Mouse (Mus musculus): ENCODE measurements around the gene Wdtc1. TPM values are rescaled to one million over a fixed set of nuclear protein-coding genes. Genes with fewer than 3 reads are reported as not detected.
A peak's percentile ranks its signal among the peaks of the same experiment; 100 is the strongest.

The Wdtc1 gene
- polyA plus RNA-seq, 1 experiment from 2014 or later, result 24.9 TPM

GRCm38 (mm10) chr4:133252089-133252488 is 101.2 kb downstream of the Wdtc1 start:
- Histone ChIP-seq H3K4me3 (replicated peaks; ENCODE audit: low read depth, low read length) (no peak overlapping the region), H3K9ac (replicated peaks; ENCODE audit: low read length) (no peak overlapping the region), H3K9me3 (ENCODE audit: control insufficient read depth, low read length) (no peaks in the 10 kb centered on the region), H3K27me3 (ENCODE audit: control insufficient read depth, insufficient read depth, low read length) (peaks cover 52% of the 10 kb centered on the region), H3K27ac (replicated peaks; ENCODE audit: low read depth, low read length) (no peak overlapping the region), H3K36me3 (ENCODE audit: control insufficient read depth, insufficient read depth, low read length) (no peaks in the 10 kb centered on the region), H3K4me2 (ENCODE audit: low read length) (no peak overlapping the region), H3K4me1 (ENCODE audit: control insufficient read depth, insufficient read depth, low read length) (peaks cover 6% of the 10 kb centered on the region)
- ATAC-seq (ENCODE audit: low FRiP score, low TSS enrichment), result no peak
- DNase-seq, result peak; percentile 34
- 39% methylated on average over 4 of the region's 4 CpGs for WGBS

DNA sequence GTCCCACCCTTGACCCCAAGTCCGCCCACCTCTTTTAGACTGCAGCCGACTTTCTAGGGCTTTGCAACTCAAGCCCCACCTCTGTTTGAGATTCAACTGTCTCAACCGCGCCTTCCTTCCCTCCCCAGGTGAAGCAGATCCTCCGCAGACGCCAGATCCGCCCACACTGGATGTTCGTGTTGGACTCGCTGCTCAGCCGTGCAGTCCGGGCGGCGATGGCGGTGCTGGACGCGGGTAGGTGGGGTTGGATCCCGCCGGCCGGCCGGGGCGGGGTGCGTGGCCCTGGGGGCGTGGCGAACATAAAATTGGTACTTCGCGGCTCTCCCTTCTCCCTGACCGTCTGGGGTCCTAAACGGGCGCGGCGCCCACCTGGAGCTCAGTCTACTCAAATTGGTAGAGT is 102.1 kb downstream of the Wdtc1 start:
- Histone ChIP-seq H3K4me3 (replicated peaks; ENCODE audit: low read depth, low read length) (peak overlapping the region; percentile 25), H3K27me3 (ENCODE audit: control insufficient read depth, insufficient read depth, low read length) (peaks cover 60% of the 10 kb centered on the region), H3K4me2 (ENCODE audit: low read length) (peak overlapping the region; percentile 48), H3K4me1 (ENCODE audit: control insufficient read depth, insufficient read depth, low read length) (peaks cover 6% of the 10 kb centered on the region), H3K9me3 (ENCODE audit: control insufficient read depth, low read length) (no peaks in the 10 kb centered on the region), H3K36me3 (ENCODE audit: control insufficient read depth, insufficient read depth, low read length) (no peaks in the 10 kb centered on the region), H3K9ac (replicated peaks; ENCODE audit: low read length) (peak overlapping the region; percentile 31; the same call in 1 of the 2 replicates), H3K27ac (replicated peaks; ENCODE audit: low read depth, low read length) (no peak overlapping the region)
- DNase-seq (peak; percentile 27), ATAC-seq (ENCODE audit: low FRiP score, low TSS enrichment) (no peak)
- WGBS, result 1% methylated on average over 31 of the region's 31 CpGs

DNA sequence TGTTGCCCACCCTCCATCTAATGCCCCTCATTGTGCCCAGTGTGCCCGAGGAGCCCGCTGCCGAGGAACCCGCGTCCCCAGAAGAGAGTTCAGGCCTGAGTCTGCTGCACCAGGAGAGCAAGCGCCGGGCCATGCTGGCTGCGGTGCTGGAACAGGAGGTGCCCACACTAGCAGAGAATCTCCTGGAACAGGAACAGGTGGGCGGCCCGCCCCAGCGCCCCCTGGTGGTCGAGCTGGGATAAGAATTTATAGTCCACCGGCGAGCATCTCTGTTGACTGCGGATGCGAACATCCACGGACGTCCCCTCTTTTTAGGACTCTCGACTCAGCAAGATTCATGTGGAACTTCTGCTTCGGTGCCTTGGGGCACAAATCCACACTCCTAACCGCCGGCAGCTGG is 102.7 kb downstream of the Wdtc1 start:
- Histone ChIP-seq H3K4me3 (replicated peaks; ENCODE audit: low read depth, low read length) (peak overlapping the region; percentile 25), H3K9me3 (ENCODE audit: control insufficient read depth, low read length) (no peaks in the 10 kb centered on the region), H3K27me3 (ENCODE audit: control insufficient read depth, insufficient read depth, low read length) (peaks cover 56% of the 10 kb centered on the region), H3K4me1 (ENCODE audit: control insufficient read depth, insufficient read depth, low read length) (peaks cover 6% of the 10 kb centered on the region), H3K27ac (replicated peaks; ENCODE audit: low read depth, low read length) (no peak overlapping the region), H3K36me3 (ENCODE audit: control insufficient read depth, insufficient read depth, low read length) (no peaks in the 10 kb centered on the region), H3K9ac (replicated peaks; ENCODE audit: low read length) (peak overlapping the region; percentile 31; the same call in 1 of the 2 replicates), H3K4me2 (ENCODE audit: low read length) (peak overlapping the region; percentile 48)
- ATAC-seq (ENCODE audit: low FRiP score, low TSS enrichment) (no peak), DNase-seq (peak; percentile 78)
- 3% methylated on average over 22 of the region's 22 CpGs for WGBS

DNA sequence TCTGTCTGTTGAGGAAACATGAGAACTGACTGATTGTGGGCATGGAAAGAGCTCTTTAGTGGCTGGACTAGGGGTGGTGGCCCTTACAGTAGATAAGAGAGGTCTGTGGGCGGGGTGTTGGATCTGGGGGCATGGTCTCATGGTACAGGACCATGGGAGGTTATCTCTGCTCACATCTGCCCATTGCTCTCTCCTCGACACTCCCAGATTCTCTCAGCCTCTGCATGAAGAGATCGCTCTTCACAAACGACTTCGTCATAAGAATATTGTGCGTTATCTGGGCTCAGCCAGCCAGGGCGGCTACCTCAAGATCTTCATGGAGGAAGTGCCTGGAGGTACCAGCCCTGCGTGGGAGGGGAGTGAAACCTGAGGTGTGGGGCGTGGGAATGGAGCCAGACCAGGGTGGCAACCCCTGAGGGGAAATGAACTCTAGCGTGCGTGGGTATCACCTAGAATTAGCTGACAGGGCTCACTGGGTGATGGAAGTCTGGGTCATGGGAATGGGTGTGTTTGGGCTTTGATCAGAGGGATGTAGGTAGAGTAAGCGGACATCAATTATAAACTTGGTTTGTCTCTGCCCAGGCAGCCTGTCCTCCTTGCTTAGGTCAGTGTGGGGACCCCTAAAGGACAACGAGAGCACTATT is 105.4 kb downstream of the Wdtc1 start:
- ATAC-seq (ENCODE audit: low FRiP score, low TSS enrichment) (no peak), DNase-seq (no peak)
- H3K4me3 ChIP-seq (replicated peaks; ENCODE audit: low read depth, low read length), result no peak overlapping the region
- 80% methylated on average over 13 of the region's 13 CpGs for WGBS
- peaks cover 63% of the 10 kb centered on the region for H3K27me3 ChIP-seq (ENCODE audit: control insufficient read depth, insufficient read depth, low read length)
- no peak overlapping the region for H3K27ac ChIP-seq (replicated peaks; ENCODE audit: low read depth, low read length)
- no peaks in the 10 kb centered on the region for H3K36me3 ChIP-seq (ENCODE audit: control insufficient read depth, insufficient read depth, low read length)
- H3K4me2 ChIP-seq (ENCODE audit: low read length), result no peak overlapping the region
- no peaks in the 10 kb centered on the region for H3K9me3 ChIP-seq (ENCODE audit: control insufficient read depth, low read length)
- H3K9ac ChIP-seq (replicated peaks; ENCODE audit: low read length), result no peak overlapping the region
- peaks cover 6% of the 10 kb centered on the region for H3K4me1 ChIP-seq (ENCODE audit: control insufficient read depth, insufficient read depth, low read length)

- DNase-seq (no peak), ATAC-seq (ENCODE audit: low FRiP score, low TSS enrichment) (no peak)
- H3K4me2 ChIP-seq (ENCODE audit: low read length), result no peak overlapping the region
- no peaks in the 10 kb centered on the region for H3K9me3 ChIP-seq (ENCODE audit: control insufficient read depth, low read length)
- peaks cover 6% of the 10 kb centered on the region for H3K4me1 ChIP-seq (ENCODE audit: control insufficient read depth, insufficient read depth, low read length)
- H3K4me3 ChIP-seq (replicated peaks; ENCODE audit: low read depth, low read length), result no peak overlapping the region
- no peak overlapping the region for H3K9ac ChIP-seq (replicated peaks; ENCODE audit: low read length)
- WGBS, result 19% methylated on average over 15 of the region's 15 CpGs
- H3K27me3 ChIP-seq (ENCODE audit: control insufficient read depth, insufficient read depth, low read length), result peaks cover 65% of the 10 kb centered on the region
- H3K36me3 ChIP-seq (ENCODE audit: control insufficient read depth, insufficient read depth, low read length), result no peaks in the 10 kb centered on the region
- H3K27ac ChIP-seq (replicated peaks; ENCODE audit: low read depth, low read length), result no peak overlapping the region
These were observed 106.2 kb downstream of the Wdtc1 start for GRCm38 (mm10) chr4:133247072-133247471.

GRCm38 (mm10) chr4:133244289-133244688 is 109.0 kb downstream of the Wdtc1 start:
- no peak overlapping the region for H3K27ac ChIP-seq (replicated peaks; ENCODE audit: low read depth, low read length)
- DNase-seq (no peak), ATAC-seq (ENCODE audit: low FRiP score, low TSS enrichment) (no peak)
- H3K9ac ChIP-seq (replicated peaks; ENCODE audit: low read length), result no peak overlapping the region
- 85% methylated on average over 1 of the region's 1 CpGs for WGBS
- no peaks in the 10 kb centered on the region for H3K4me1 ChIP-seq (ENCODE audit: control insufficient read depth, insufficient read depth, low read length)
- no peaks in the 10 kb centered on the region for H3K36me3 ChIP-seq (ENCODE audit: control insufficient read depth, insufficient read depth, low read length)
- no peaks in the 10 kb centered on the region for H3K9me3 ChIP-seq (ENCODE audit: control insufficient read depth, low read length)
- H3K27me3 ChIP-seq (ENCODE audit: control insufficient read depth, insufficient read depth, low read length), result peaks cover 60% of the 10 kb centered on the region
- H3K4me3 ChIP-seq (replicated peaks; ENCODE audit: low read depth, low read length), result no peak overlapping the region
- no peak overlapping the region for H3K4me2 ChIP-seq (ENCODE audit: low read length)

- WGBS, result 70% methylated on average over 13 of the region's 13 CpGs
- H3K27me3 ChIP-seq (ENCODE audit: control insufficient read depth, insufficient read depth, low read length), result peaks cover 59% of the 10 kb centered on the region
- no peak overlapping the region for H3K4me2 ChIP-seq (ENCODE audit: low read length)
- H3K4me1 ChIP-seq (ENCODE audit: control insufficient read depth, insufficient read depth, low read length), result no peaks in the 10 kb centered on the region
- no peak overlapping the region for H3K4me3 ChIP-seq (replicated peaks; ENCODE audit: low read depth, low read length)
- H3K36me3 ChIP-seq (ENCODE audit: control insufficient read depth, insufficient read depth, low read length), result no peaks in the 10 kb centered on the region
- no peak overlapping the region for H3K9ac ChIP-seq (replicated peaks; ENCODE audit: low read length)
- no peak for ATAC-seq (ENCODE audit: low FRiP score, low TSS enrichment)
- H3K27ac ChIP-seq (replicated peaks; ENCODE audit: low read depth, low read length), result no peak overlapping the region
- DNase-seq, result no peak
- no peaks in the 10 kb centered on the region for H3K9me3 ChIP-seq (ENCODE audit: control insufficient read depth, low read length)
These were observed 109.7 kb downstream of the Wdtc1 start for GRCm38 (mm10) chr4:133243538-133243937.

DNA sequence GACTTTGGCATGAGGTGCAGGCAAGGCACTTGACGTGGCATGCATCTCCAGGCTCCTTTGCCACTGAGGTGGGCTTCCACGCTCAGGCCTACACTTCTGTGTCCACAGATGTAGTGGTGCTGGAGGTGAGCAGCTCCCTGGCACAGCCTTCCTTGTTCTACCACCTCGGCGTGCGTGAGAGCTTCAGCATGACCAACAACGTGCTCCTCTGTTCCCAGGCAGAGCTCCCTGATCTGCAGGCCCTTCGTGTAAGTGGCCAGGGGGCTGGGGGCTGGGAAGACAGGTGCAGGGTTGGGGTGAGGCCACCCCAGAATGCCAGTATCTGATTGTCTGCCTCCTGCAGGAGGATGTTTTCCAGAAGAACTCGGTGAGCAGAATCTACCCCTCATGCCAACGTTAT is 110.6 kb downstream of the Wdtc1 start:
- H3K4me1 ChIP-seq (ENCODE audit: control insufficient read depth, insufficient read depth, low read length), result no peaks in the 10 kb centered on the region
- no peak for ATAC-seq (ENCODE audit: low FRiP score, low TSS enrichment)
- peaks cover 53% of the 10 kb centered on the region for H3K27me3 ChIP-seq (ENCODE audit: control insufficient read depth, insufficient read depth, low read length)
- no peaks in the 10 kb centered on the region for H3K9me3 ChIP-seq (ENCODE audit: control insufficient read depth, low read length)
- 57% methylated on average over 9 of the region's 9 CpGs for WGBS
- H3K27ac ChIP-seq (replicated peaks; ENCODE audit: low read depth, low read length), result no peak overlapping the region
- H3K36me3 ChIP-seq (ENCODE audit: control insufficient read depth, insufficient read depth, low read length), result no peaks in the 10 kb centered on the region
- no peak overlapping the region for H3K4me2 ChIP-seq (ENCODE audit: low read length)
- no peak for DNase-seq
- no peak overlapping the region for H3K4me3 ChIP-seq (replicated peaks; ENCODE audit: low read depth, low read length)
- no peak overlapping the region for H3K9ac ChIP-seq (replicated peaks; ENCODE audit: low read length)

Data from midbrain, embryonic 14.5 days (tissue).